Mouse (Mus musculus) c-Kit-positive CD71-negative TER-119-negative erythroid progenitor cells, embryonic 14.5 days (primary cell): ENCODE data around the gene Trir.

ENCODE experiments used
- DNase-seq: peaks from one replicate; pipeline ENCODE4 v3.0.0-alpha.2; 2013; ENCODE audit warnings: low read depth

The Trir gene

GRCm38 (mm10) chr8:85026670-85027515 lies at the start of gene Trir:
Trir (plus strand) TSS chr8:85026823.
- peak; percentile 98 for DNase-seq

GRCm38 (mm10) chr8:84977435-84978247 lies 49.0 kb upstream of the Trir start:
- no peak for DNase-seq

- peak; percentile 94 for DNase-seq
These were observed 48.2 kb upstream of the Trir start, which contains the start of gene Junb for GRCm38 (mm10) chr8:84978248-84978940. Junb (minus strand) TSS chr8:84978718.

GRCm38 (mm10) chr8:84979599-84980421 lies 46.8 kb upstream of the Trir start:
- DNase-seq, result peak; percentile 91

- no peak for DNase-seq
These were observed 45.8 kb upstream of the Trir start for GRCm38 (mm10) chr8:84980622-84981358.

- no peak for DNase-seq
These were observed 44.8 kb upstream of the Trir start for GRCm38 (mm10) chr8:84981644-84982498.

GRCm38 (mm10) chr8:84982499-84983011 lies 44.1 kb upstream of the Trir start:
- no peak for DNase-seq

- no peak for DNase-seq
These were observed 42.2 kb upstream of the Trir start for GRCm38 (mm10) chr8:84984294-84985048.

GRCm38 (mm10) chr8:84985049-84985683 lies 41.5 kb upstream of the Trir start:
- no peak for DNase-seq

- DNase-seq, result peak; percentile 92
These were observed 40.8 kb upstream of the Trir start for GRCm38 (mm10) chr8:84985684-84986378.

- DNase-seq, result no peak
These were observed 40.2 kb upstream of the Trir start for GRCm38 (mm10) chr8:84986379-84986945.

- DNase-seq, result no peak
These were observed 39.2 kb upstream of the Trir start for GRCm38 (mm10) chr8:84987388-84987787.

- DNase-seq, result no peak
These were observed 38.7 kb upstream of the Trir start for GRCm38 (mm10) chr8:84987903-84988302.

- DNase-seq, result no peak
These were observed 37.3 kb upstream of the Trir start for GRCm38 (mm10) chr8:84989311-84989731.

GRCm38 (mm10) chr8:84989810-84990209 lies 36.8 kb upstream of the Trir start:
- peak; percentile 95 for DNase-seq

GRCm38 (mm10) chr8:84990349-84990748 lies 36.3 kb upstream of the Trir start, which contains the start of gene Hook2:
Hook2 (plus strand) TSS chr8:84990603.
- peak; percentile 99 for DNase-seq

- DNase-seq, result no peak
These were observed 35.8 kb upstream of the Trir start for GRCm38 (mm10) chr8:84990836-84991235.
